Mouse (Mus musculus) midbrain, embryonic 16.5 days (tissue): Measurements from ENCODE around the gene Bag5. TPM values are rescaled to one million over a fixed set of nuclear protein-coding genes. Genes with fewer than 3 reads are reported as not detected.
"Not testable (repeated sequence)": the region's sequence is repeated elsewhere in the genome, so short reads cannot be mapped to it uniquely, and the experiment has no call there.

Experiments used
- ATAC-seq: fragments of 200-750 bp; cut with Nextera tagmentation; 2 replicates; pipeline ENCODE4 v1.8.0; 2017; ENCODE audit warnings: moderate TSS enrichment
- H3K27ac ChIP-seq: fragments of 300-500 bp; sonication (generic); 2 replicates; pipeline ENCODE4 v1.5.1; 2014; ENCODE audit warnings: mild to moderate bottlenecking, low read length, mixed read lengths
- H3K27me3 ChIP-seq: fragments of 300-500 bp; sonication (generic); 2 replicates; pipeline ENCODE4 v1.6.1; 2014; ENCODE audit warnings: low read depth, low read length, mixed read lengths; ENCODE audit not compliant: control insufficient read depth, insufficient read depth
- H3K36me3 ChIP-seq: fragments of 300-500 bp; sonication (generic); 2 replicates; pipeline ENCODE4 v1.6.1; 2014; ENCODE audit warnings: mild to moderate bottlenecking, low read length, moderate library complexity, mixed read lengths; ENCODE audit not compliant: control insufficient read depth, insufficient read depth
- H3K4me1 ChIP-seq: fragments of 300-500 bp; sonication (generic); 2 replicates; pipeline ENCODE4 v1.6.1; 2014; ENCODE audit warnings: mild to moderate bottlenecking, low read length, mixed read lengths; ENCODE audit not compliant: control insufficient read depth, insufficient read depth
- H3K4me2 ChIP-seq: fragments of 300-500 bp; sonication (generic); 2 replicates; pipeline ENCODE4 v1.6.1; 2014; ENCODE audit warnings: mild to moderate bottlenecking, low read length, mixed read lengths
- H3K4me3 ChIP-seq: fragments of 300-500 bp; sonication (generic); 2 replicates; pipeline ENCODE4 v1.5.1; 2014; ENCODE audit warnings: low read depth, mild to moderate bottlenecking, low read length, moderate library complexity, mixed read lengths
- H3K9ac ChIP-seq: fragments of 300-500 bp; sonication (generic); 2 replicates; pipeline ENCODE4 v1.6.1; 2014; ENCODE audit warnings: low read depth, low read length, mixed read lengths
- H3K9me3 ChIP-seq: fragments of 300-500 bp; sonication (generic); replicated peaks from 2 replicates; pipeline ENCODE4 v1.6.1; 2014; ENCODE audit warnings: mild to moderate bottlenecking, low read length, mixed read lengths; ENCODE audit not compliant: control insufficient read depth, poor library complexity, severe bottlenecking
- WGBS: fragments of 180-500 bp; shearing (Covaris S2); extraction: QIAGEN DNeasy Blood & Tissue Kit; methylation state at CpG from one replicate; pipeline ENCODE4 v1.1.7; 2014; 5-methylcytosine and 5-hydroxymethylcytosine counted together
- polyA plus RNA-seq: library from polyadenylated mRNA; unstranded; fragments of >200 nt; fragmentation: Nextera tagmentation; extraction: Ambion mirVana; gene quantifications from 2 replicates; pipeline ENCODE4 v1.2.1, GENCODE M21; 2015

Bag5 gene
- polyA plus RNA-seq, 1 experiment from 2014 or later, result 70.4 TPM

GRCm38 (mm10) chr12:111669000-111669788 lies 43.9 kb downstream of the Bag5 start:
- Histone ChIP-seq H3K9ac (peak overlapping the region; percentile 99), H3K4me1 (peaks cover 29% of the 10 kb centered on the region), H3K4me3 (peak overlapping the region; percentile 95), H3K27me3 (no peaks in the 10 kb centered on the region), H3K27ac (peak overlapping the region; percentile 81), H3K4me2 (peak overlapping the region; percentile 83), H3K9me3 (no peaks in the 10 kb centered on the region), H3K36me3 (no peaks in the 10 kb centered on the region)
- no peak for ATAC-seq
- WGBS, result 44% methylated on average over 23 of the region's 23 CpGs

- peak overlapping the region; percentile 48 for H3K9ac ChIP-seq
- H3K4me1 ChIP-seq, result peaks cover 29% of the 10 kb centered on the region
- ATAC-seq, result peak; percentile 33; the same call in 1 of the 2 replicates
- H3K9me3 ChIP-seq, result no peaks in the 10 kb centered on the region
- peak overlapping the region; percentile 83 for H3K4me2 ChIP-seq
- H3K4me3 ChIP-seq, result peak overlapping the region; percentile 95; the same call in 1 of the 2 replicates
- H3K27me3 ChIP-seq, result no peaks in the 10 kb centered on the region
- H3K36me3 ChIP-seq, result no peaks in the 10 kb centered on the region
- peak overlapping the region; percentile 81 for H3K27ac ChIP-seq
- WGBS, result 2% methylated on average over 8 of the region's 8 CpGs
Measured at GRCm38 (mm10) chr12:111668457-111668912, 44.6 kb downstream of the Bag5 start.

GRCm38 (mm10) chr12:111667421-111667820 lies 45.6 kb downstream of the Bag5 start:
- peaks cover 22% of the 10 kb centered on the region for H3K4me1 ChIP-seq
- H3K4me3 ChIP-seq, result no peak overlapping the region
- no peak overlapping the region; the same call in 1 of the 2 replicates for H3K27ac ChIP-seq
- no peak overlapping the region for H3K4me2 ChIP-seq
- 94% methylated on average over 5 of the region's 5 CpGs for WGBS
- no peak overlapping the region for H3K9ac ChIP-seq
- no peaks in the 10 kb centered on the region for H3K9me3 ChIP-seq
- no peaks in the 10 kb centered on the region for H3K27me3 ChIP-seq
- ATAC-seq, result no peak
- no peaks in the 10 kb centered on the region for H3K36me3 ChIP-seq

GRCm38 (mm10) chr12:111666380-111666779 lies 46.7 kb downstream of the Bag5 start:
- Histone ChIP-seq H3K27ac (no peak overlapping the region), H3K36me3 (no peaks in the 10 kb centered on the region), H3K9me3 (no peaks in the 10 kb centered on the region), H3K9ac (no peak overlapping the region), H3K4me2 (no peak overlapping the region), H3K4me1 (peaks cover 22% of the 10 kb centered on the region), H3K4me3 (no peak overlapping the region), H3K27me3 (no peaks in the 10 kb centered on the region)
- ATAC-seq, result no peak
- WGBS, result 83% methylated on average over 13 of the region's 13 CpGs

- no peak overlapping the region for H3K9ac ChIP-seq
- H3K4me1 ChIP-seq, result peaks cover 18% of the 10 kb centered on the region
- H3K9me3 ChIP-seq, result no peaks in the 10 kb centered on the region
- H3K4me3 ChIP-seq, result no peak overlapping the region
- WGBS, result 82% methylated on average over 13 of the region's 13 CpGs
- no peaks in the 10 kb centered on the region for H3K36me3 ChIP-seq
- ATAC-seq, result no peak
- H3K27me3 ChIP-seq, result no peaks in the 10 kb centered on the region
- H3K27ac ChIP-seq, result no peak overlapping the region
- no peak overlapping the region for H3K4me2 ChIP-seq
Measured at GRCm38 (mm10) chr12:111665041-111665880, 47.8 kb downstream of the Bag5 start.

- Histone ChIP-seq H3K9me3 (no peaks in the 10 kb centered on the region), H3K4me2 (no peak overlapping the region), H3K9ac (0 out of 2 replicates have a peak overlapping the region, but pooled peaks have one; percentile 22), H3K36me3 (no peaks in the 10 kb centered on the region), H3K4me1 (peaks cover 8% of the 10 kb centered on the region), H3K4me3 (no peak overlapping the region), H3K27me3 (no peaks in the 10 kb centered on the region), H3K27ac (no peak overlapping the region)
- ATAC-seq, result no peak
- 40% methylated on average over 6 of the region's 6 CpGs for WGBS
Measured at GRCm38 (mm10) chr12:111664144-111664634, 48.9 kb downstream of the Bag5 start.

GRCm38 (mm10) chr12:111663228-111664143 lies 49.6 kb downstream of the Bag5 start:
- no peak for ATAC-seq
- no peak overlapping the region for H3K27ac ChIP-seq
- H3K4me1 ChIP-seq, result peaks cover under 1% of the 10 kb centered on the region
- no peaks in the 10 kb centered on the region for H3K27me3 ChIP-seq
- 0 out of 2 replicates have a peak, but pooled peaks cover 2% of the 10 kb centered on the region for H3K36me3 ChIP-seq
- 0 out of 2 replicates have a peak overlapping the region, but pooled peaks have one; percentile 22 for H3K9ac ChIP-seq
- H3K9me3 ChIP-seq, result no peaks in the 10 kb centered on the region
- WGBS, result 75% methylated on average over 17 of the region's 17 CpGs
- no peak overlapping the region for H3K4me2 ChIP-seq
- no peak overlapping the region for H3K4me3 ChIP-seq

- not testable (repeated sequence) for H3K27me3 ChIP-seq, H3K27ac ChIP-seq, H3K4me2 ChIP-seq, H3K36me3 ChIP-seq, H3K4me3 ChIP-seq, ATAC-seq, H3K9me3 ChIP-seq, H3K9ac ChIP-seq, H3K4me1 ChIP-seq
- 94% methylated on average over 11 of the region's 11 CpGs for WGBS
Measured at GRCm38 (mm10) chr12:111661554-111661953, 51.5 kb downstream of the Bag5 start.
